Mouse (Mus musculus) lung, postnatal 14 days (tissue): ENCODE measurements at regions not wholly inside any gene's neighbourhood (a gene's known extent, or its start where the extent isn't known, plus 50 kb on each side); places are given as distances from the start of the nearest gene placed in this dataset.

Experiments
- DNase-seq: peaks from one replicate; pipeline ENCODE4 v3.0.0; 2021

GRCm38 (mm10) chr13:34800906-34801305 is 66.3 kb downstream of the Fam50b start:
- no peak for DNase-seq

GRCm38 (mm10) chr13:34806532-34807092 is 68.5 kb upstream of the Prpf4b start:
- no peak for DNase-seq

- no peak for DNase-seq
Measured at GRCm38 (mm10) chr13:34809536-34809935, 65.6 kb upstream of the Prpf4b start.

- peak; percentile 9 for DNase-seq
Measured at GRCm38 (mm10) chr13:34814161-34815056, 60.7 kb upstream of the Prpf4b start.

- no peak for DNase-seq
Measured at GRCm38 (mm10) chr13:34815057-34815410, 60.1 kb upstream of the Prpf4b start.

- DNase-seq = no peak
Measured at GRCm38 (mm10) chr13:34818211-34818610, 56.9 kb upstream of the Prpf4b start.

GRCm38 (mm10) chr13:34820423-34820822 is 54.7 kb upstream of the Prpf4b start:
- DNase-seq = no peak

- DNase-seq = no peak
Measured at GRCm38 (mm10) chr13:34821946-34822345, 53.2 kb upstream of the Prpf4b start.

- no peak for DNase-seq
Measured at GRCm38 (mm10) chr13:34824157-34824556, 50.9 kb upstream of the Prpf4b start.
